Comparison of ENCODE assay signal across 25 mouse cellular contexts in the genomic region with DNA sequence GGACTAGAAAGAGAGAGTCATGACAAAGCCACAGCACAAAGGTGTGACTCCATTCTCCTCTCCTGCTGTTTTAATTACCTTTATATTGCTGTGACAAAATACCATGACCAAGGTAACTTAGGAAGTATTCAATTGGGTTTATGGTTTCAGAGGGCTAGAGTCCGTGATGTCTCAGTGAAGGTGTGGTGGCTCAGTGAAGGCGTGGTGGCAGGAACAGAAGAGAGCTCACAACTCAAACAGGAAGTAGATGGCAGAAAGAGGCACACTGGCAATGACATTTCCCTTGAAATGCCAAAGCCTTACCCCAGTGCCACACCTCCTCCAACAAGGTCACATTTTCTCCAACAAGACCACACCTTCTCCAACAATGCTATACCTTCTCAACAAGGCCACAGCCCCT.
"Had no signal": no experiment of that assay in that cellular context is flagged by ENCODE, and none has a peak within 500 bp of the region (broad histone marks: within the 10 kb centered on the region; RNA-seq: fewer than 3 reads in every experiment).

No protein-coding gene starts in this region.

- H3K36me3 ChIP-seq: heart, embryonic 12.5 days; hindbrain, embryonic 10.5 days; hindbrain, embryonic 12.5 days; limb, embryonic 10.5 days; limb, embryonic 12.5 days; liver, embryonic 13.5 days; liver, embryonic 15.5 days had no signal

- DNase-seq: gastrocnemius, adult 2 months; gastrocnemius, postnatal 10 days; gastrocnemius, postnatal 36 days; heart, adult 11 months; heart, adult 2 months; heart, postnatal 10 days; heart, postnatal 4 days; kidney, adult 18-20 months; kidney, adult 8-10 months; kidney, postnatal 10 days; kidney, postnatal 25 days; kidney, postnatal 4 days; layer of hippocampus, adult 9-11 months; layer of hippocampus, postnatal 36 days; liver; liver, embryonic 13.5 days had no signal

- H3K9ac ChIP-seq: heart, embryonic 12.5 days; hindbrain, embryonic 12.5 days; hindbrain, embryonic 14.5 days; limb, embryonic 12.5 days; liver, embryonic 13.5 days; liver, embryonic 15.5 days had no signal

- H3K4me1 ChIP-seq: liver, embryonic 13.5 days; liver, embryonic 15.5 days had no signal

- H3K4me2 ChIP-seq: heart, embryonic 12.5 days; hindbrain, embryonic 12.5 days; hindbrain, embryonic 14.5 days; limb, embryonic 12.5 days; liver, embryonic 11.5 days; liver, embryonic 13.5 days; liver, embryonic 15.5 days had no signal

- ATAC-seq: hindbrain, embryonic 16.5 days had no signal

- H3K27me3 ChIP-seq: heart, embryonic 12.5 days; limb, embryonic 12.5 days; liver, embryonic 13.5 days; liver, embryonic 15.5 days had no signal

- H3K27ac ChIP-seq: gastrocnemius, adult 2 months; heart, adult 2 months; hindbrain, embryonic 10.5 days; hindbrain, embryonic 12.5 days; hindbrain, embryonic 14.5 days; limb, embryonic 12.5 days; liver, embryonic 13.5 days; liver, embryonic 15.5 days had no signal

- H3K4me3 ChIP-seq: gastrocnemius, adult 2 months; heart, adult 2 months; heart, embryonic 12.5 days; hindbrain, embryonic 10.5 days; hindbrain, embryonic 12.5 days; limb, embryonic 10.5 days; limb, embryonic 12.5 days; liver, embryonic 13.5 days; liver, embryonic 15.5 days had no signal

- H3K9me3 ChIP-seq: heart, embryonic 12.5 days; hindbrain, embryonic 10.5 days; hindbrain, embryonic 12.5 days; limb, embryonic 10.5 days; limb, embryonic 12.5 days; liver, embryonic 13.5 days; liver, embryonic 15.5 days had no signal
